Mouse (Mus musculus) heart, adult 9 months (tissue): ENCODE results near the gene Rbsn.

Experiments
- DNase-seq, 2 experiments: peaks; one replicate each; pipeline ENCODE4 v3.0.0; 2022; ENCODE audit warnings: low spot score in 2 of 2

The Rbsn gene

GRCm38 (mm10) chr6:92176450-92176849 lies 38.3 kb downstream of the Rbsn start:
- DNase-seq: no peak

GRCm38 (mm10) chr6:92162724-92163123 lies 52.0 kb downstream of the Rbsn start:
- DNase-seq: no peak

GRCm38 (mm10) chr6:92158801-92159200 lies 55.9 kb downstream of the Rbsn start:
- DNase-seq: no peak

GRCm38 (mm10) chr6:92153774-92154173 lies 61.0 kb downstream of the Rbsn start:
- no peak for DNase-seq

- DNase-seq: no peak
Observed at GRCm38 (mm10) chr6:92145881-92146280, 68.8 kb downstream of the Rbsn start.
